Mouse (Mus musculus): ENCODE data around the gene Krt78.

DNA sequence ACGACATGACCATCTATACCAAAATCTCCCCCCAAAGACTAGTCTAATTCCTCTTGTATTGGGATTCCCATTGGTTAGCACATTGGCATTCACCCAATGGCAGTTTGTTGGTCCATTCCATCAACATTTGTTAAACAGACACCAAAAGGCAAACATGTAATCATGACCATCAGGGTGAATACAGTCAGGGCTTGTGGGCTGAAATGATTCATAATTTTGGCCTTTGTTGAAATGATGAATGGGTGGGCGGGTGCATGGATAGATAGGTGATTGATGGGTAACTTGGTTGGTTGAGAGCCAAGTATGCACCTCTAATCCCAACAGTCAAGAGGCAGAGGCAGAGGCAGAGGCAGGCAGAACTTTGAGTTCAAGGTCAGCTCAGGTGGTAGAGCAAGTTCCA, 38.0 kb downstream of the Krt78 start:
- no peak for TF ChIP-seq CTCF (conservative IDR thresholded peaks at IDR 0.05; ENCODE audit: low read length)
- no peak for TF ChIP-seq POU5F1 (IDR thresholded peaks at IDR 0.05; ENCODE audit: borderline replicate concordance, low read length)

Data from E14TG2a.4 (cell line).